Mouse (Mus musculus): Measurements from ENCODE around the gene Zfp493.
"Not testable (repeated sequence)": the region's sequence is repeated elsewhere in the genome, so short reads cannot be mapped to it uniquely, and the experiment has no call there.

Gene Zfp493

GRCm38 (mm10) chr13:67779265-67780221, at the start of gene Zfp493:
Zfp493 (plus strand) TSS chr13:67779693.
- DNase-seq (ENCODE audit: low read depth, low spot score): peak; percentile 82

- not testable (repeated sequence) for DNase-seq (ENCODE audit: low read depth, low spot score)
Observed at GRCm38 (mm10) chr13:67734391-67734790, 45.1 kb upstream of the Zfp493 start.

GRCm38 (mm10) chr13:67742941-67743340, 36.6 kb upstream of the Zfp493 start:
- DNase-seq (ENCODE audit: low read depth, low spot score): no peak

- DNase-seq (ENCODE audit: low read depth, low spot score): no peak
Observed at GRCm38 (mm10) chr13:67743896-67744295, 35.6 kb upstream of the Zfp493 start.

DNA sequence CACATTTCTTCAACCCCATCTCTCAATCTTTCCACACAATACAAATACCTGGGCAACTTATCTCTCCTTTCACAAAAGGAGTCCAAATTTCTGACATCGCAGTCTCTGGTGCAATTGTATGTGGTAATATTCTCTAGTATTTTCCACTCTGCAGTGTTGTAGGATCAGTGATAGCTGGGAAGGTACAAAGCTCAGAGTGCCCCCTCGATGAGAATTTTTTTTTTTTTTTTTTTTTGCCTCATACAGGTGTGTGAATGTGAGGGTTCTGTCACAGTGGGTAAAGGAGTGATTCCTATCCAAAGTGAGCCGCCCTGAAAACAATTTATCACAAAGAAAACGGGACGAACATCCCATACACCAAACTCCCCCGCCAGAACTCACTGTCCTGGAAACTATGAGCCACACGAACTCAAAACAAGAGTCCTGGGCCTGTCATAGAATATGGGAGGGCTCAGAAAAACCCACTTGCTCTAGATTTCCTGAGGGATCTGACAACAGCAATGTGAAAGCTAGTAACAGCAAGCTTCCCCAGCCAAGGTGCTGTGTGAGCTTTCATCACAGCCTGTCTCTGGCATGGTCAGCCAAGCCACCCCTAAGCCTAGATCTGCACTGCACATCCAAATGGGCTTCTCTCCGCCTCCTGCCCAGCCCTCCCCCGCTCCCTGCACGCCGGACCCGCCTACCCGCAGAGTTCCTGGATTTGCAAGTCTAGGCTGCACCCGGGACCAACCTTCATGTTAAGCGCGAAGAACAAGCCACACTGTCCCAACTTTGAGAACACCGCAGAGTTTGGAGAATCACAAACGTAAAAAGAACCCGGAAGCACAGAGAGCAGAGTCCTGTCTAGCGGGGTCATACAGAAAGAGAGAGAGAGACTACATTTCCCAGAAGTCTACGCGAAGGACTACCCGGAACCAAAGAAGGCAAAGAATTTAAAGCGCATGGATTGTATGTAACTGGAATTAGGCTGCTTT, 24.9 kb upstream of the Zfp493 start, which contains the start of gene Zfp85:
TSS of gene Zfp85 (minus strand) at position 896 of the 974 bp plus-strand sequence.
- peak; percentile 83 for DNase-seq (ENCODE audit: low read depth, low spot score)

GRCm38 (mm10) chr13:67755761-67756160, 23.7 kb upstream of the Zfp493 start:
- DNase-seq (ENCODE audit: low read depth, low spot score): no peak

DNA sequence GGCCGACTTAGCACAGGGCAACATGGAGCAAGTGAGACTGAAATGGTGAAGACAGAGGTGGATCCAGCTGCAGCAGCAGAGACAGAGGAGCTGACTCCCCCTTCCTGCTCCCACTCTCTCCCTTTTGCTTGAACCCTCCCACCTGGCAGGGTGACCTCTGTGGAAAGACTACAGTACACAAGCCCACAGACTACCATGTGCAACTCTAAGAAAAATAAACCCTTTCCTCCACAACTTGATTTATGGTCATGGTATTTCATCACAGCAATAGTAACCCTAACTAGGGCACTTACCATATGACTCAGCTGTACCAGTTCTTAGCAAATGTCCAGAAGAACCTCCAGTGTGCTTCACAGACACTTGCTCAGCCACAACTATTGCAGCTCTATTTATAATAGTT, 19.5 kb upstream of the Zfp493 start:
- DNase-seq (ENCODE audit: low read depth, low spot score): no peak

DNA sequence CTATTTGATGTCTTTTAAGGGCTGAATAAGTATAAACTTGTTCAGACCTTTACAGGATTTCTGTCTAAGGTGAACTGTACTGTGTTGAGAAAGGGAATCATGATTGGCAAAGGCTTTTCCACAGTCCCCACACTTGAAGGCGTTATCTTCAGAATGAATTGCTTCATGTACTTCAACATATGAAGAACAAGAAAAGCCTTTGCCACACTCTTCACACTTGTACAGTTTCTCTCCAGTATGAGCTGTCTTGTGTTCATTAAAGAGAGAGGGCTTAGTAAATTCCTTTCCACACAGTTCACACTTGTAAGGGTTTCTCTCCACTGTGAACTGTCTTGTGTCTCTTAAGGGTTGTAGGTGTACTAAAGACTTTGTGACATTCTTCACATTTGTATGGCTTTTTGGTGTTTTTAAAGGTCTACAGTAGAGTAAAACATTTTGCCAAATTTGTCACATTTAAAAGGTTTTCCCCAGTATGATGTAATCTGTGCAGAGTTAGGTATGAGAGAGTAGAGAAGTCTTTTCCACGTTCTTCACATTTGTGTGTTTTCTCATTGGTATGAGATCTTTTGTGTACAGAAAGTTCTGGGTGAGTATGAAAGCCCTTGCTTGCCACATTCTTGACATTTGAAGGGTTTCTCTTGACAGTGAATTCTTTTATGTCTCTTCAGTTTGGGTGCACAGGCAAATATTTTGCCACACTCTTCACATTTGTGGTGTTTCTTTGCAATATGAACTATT, 16.3 kb upstream of the Zfp493 start:
- DNase-seq (ENCODE audit: low read depth, low spot score): no peak

GRCm38 (mm10) chr13:67791921-67792455, 12.5 kb downstream of the Zfp493 start:
- no peak for DNase-seq (ENCODE audit: low read depth, low spot score)

- DNase-seq (ENCODE audit: low read depth, low spot score): no peak
Observed at GRCm38 (mm10) chr13:67798618-67799017, 19.1 kb downstream of the Zfp493 start.

DNA sequence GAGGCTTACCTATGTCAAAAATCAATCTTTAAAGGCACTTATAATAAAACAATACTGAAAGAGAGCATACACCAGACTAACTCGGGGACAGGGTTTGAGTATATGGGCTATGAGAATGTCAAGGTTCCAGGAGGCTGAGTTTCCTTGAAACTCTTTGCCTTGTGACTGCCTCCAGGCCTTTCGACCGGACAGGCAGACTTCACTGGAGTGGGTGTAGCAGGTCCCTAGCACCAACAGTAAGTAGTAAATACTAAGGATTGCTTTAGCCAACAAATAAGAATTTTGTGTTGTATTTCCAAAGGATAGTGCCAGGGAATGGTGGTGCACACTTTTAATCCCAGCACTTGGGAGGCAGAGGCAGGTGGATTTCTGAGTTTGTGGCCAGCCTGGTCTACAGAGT, 19.7 kb downstream of the Zfp493 start:
- DNase-seq (ENCODE audit: low read depth, low spot score): not testable (repeated sequence)

DNA sequence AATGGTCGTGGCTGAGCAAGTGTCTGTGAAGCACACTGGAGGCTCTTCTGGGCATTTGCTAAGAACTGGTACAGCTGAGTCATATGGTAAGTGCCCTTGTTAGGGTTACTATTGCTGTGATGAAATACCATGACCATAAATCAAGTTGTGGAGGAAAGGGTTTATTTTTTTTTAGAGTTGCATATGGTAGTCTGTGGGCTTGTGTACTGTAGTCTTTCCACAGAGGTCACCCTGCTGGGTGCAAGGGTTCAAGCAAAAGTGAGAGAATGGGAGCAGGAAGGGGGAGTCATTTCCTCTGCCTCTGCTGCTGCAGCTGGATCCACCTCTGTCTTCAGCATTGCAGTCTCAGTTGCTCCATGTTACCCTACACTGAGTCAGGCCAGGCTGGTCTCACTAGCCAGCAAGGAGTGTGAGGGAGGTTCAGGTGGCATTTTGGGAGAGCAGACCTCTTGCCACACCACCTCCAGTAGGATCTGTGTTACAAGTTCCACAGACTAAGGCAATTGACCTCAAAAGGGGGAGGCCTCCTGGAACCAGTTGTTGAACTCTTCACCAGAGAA, 32.2 kb downstream of the Zfp493 start:
- DNase-seq (ENCODE audit: low read depth, low spot score): no peak

- DNase-seq (ENCODE audit: low read depth, low spot score): no peak
Observed at GRCm38 (mm10) chr13:67812961-67813709, 33.6 kb downstream of the Zfp493 start.

DNA sequence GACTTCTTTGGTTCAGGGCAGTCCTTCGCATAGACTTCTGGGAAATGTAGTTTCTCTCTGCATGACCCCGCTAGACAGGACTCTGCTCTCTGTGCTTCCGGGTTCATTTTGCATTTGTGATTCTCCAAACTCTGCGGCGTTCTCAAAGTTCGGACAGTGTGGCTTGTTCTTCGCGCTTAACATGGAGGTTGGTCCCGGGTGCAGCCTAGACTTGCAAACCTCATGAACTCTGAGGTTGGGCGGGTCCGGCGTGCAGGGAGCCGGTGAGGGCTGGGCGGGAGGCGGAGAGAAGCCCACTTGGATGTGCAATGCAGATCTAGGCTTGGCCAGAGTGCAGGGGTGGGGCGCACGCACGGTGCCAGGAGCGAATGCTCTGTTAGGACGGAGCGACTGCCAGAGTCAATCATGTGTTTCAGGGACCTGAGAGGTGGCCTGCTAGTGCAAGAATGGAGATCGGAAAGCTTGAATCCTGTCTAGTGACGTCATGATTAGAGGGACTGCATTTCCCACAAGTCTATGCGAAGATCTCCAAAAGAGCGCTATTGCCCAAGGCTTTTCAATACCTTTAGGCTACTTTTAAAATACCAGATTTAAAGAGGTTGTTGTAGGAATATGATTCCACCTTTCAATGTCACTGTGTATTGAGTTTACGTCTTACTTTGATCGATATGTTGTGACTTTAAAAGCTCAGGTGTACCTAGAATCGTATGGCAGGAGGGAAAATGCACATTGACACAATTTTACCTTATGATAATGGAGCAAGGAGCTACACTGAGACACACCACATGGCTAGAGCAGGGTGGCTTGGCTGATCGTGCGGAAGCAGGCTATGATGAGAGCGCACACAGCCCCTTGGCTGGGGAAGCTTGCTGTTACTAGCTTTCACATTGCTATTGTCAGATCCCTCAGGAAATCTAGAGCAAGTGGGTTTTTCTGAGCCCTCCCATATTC, 34.5 kb downstream of the Zfp493 start, which contains the start of gene Zfp273:
TSS of gene Zfp273 (plus strand) at position 31 of the 951 bp plus-strand sequence.
- peak; percentile 90 for DNase-seq (ENCODE audit: low read depth, low spot score)

- DNase-seq (ENCODE audit: low read depth, low spot score): peak; percentile 10
Observed at GRCm38 (mm10) chr13:67818636-67819035, 39.1 kb downstream of the Zfp493 start.

DNA sequence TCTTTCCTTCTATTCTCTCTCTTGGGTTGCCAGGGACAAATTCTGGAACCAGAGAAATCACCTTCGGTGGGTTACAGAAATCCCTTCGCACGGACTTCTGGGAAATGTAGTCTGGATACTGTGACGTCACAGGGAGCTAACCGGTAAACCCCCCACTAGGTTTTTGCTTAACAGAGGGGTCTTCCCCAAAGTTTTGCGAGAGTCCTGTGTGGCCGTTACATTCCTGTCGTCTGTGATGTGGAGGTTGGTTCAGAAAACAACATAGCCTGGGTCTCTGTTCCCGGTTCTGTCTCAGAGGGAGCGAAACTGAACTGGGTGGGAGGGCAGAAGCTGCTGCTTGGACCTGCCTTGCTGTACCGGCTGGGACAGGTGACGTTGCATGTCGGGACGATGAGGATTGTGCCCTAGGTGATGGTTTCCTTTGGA, 51.4 kb downstream of the Zfp493 start, which contains the start of gene Gm10037:
TSS of gene Gm10037 (plus strand) at position 196 of the 426 bp plus-strand sequence.
- DNase-seq (ENCODE audit: low read depth, low spot score): peak; percentile 80

- not testable (repeated sequence) for DNase-seq (ENCODE audit: low read depth, low spot score)
Observed at GRCm38 (mm10) chr13:67833137-67833536, 53.6 kb downstream of the Zfp493 start.

Data from telencephalon, adult 2 months (tissue).